Mouse (Mus musculus): ENCODE measurements around the gene Zfhx2.

Gene Zfhx2

DNA sequence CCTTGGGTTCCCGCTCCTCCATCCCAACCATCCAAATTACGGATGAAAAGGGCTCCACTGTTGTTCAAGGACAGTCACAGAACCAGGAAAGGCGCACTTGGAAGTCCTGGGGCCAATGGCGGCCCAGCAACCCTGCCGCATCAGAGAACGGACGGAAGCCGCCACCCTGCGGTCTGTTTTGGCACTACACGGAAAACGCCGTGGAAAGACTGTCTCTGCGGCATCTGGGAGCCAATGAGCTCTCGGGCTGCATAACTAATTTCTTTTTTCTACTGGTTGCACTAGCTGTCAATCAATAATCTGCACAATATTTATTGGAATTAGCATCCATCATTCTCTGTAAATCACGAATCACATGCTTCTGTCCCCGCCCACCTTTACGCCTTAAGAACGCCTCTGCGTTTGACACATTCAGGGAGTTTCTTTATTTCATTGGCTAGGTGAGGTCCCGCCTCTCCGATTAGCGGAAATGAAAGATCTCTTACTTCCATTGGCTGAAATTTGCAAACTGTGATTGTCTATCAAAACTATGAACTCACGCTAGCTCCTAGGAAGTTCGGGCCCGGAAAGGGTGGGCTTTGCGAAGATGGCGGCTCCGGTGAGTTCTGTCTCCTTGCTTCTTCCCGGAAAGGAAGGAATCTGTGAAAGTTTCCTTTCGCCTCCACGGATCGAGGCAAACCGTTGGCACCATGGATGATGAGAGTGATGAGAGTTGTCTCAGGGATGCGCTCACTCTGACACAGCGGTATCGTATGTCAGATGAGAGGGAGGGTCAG, 76.9 kb downstream of the Zfhx2 start, which contains the start of gene Ngdn:
Gene Ngdn, plus strand, starts transcription at position 464 of the 776 bp plus-strand sequence.
- ChIA-PET CTCF (interaction anchor here (0.6 to 2.3 kb wide), 74 partner anchors 9 to 1477 kb away, joined by 3 to 35 read pairs (median 4); partner anchors contain the start of genes Ap1g2 (in 2 of the 4), Zfhx2 (in 2 of the 4), A730061H03Rik (in 1 of the 4) and Bcl2l2 (in 1 of the 4)), POLR2A (interaction anchor here (0.6 to 16.7 kb wide), 115 partner anchors 9 to 756 kb away, joined by 3 to 156 read pairs (median 4); partner anchors contain the start of genes Ap1g2 (in 3 of the 4), Efs (in 3 of the 4), Thtpa (in 3 of the 4) and 1700123O20Rik (in 2 of the 4))

GRCm38 (mm10) chr14:55014591-55014990, 77.5 kb downstream of the Zfhx2 start:
- ChIA-PET CTCF (interaction anchor here (0.6 to 2.3 kb wide), 47 partner anchors 9 to 848 kb away, joined by 3 to 35 read pairs (median 4); partner anchors contain the start of genes Zfhx2 (in 2 of the 4), A730061H03Rik (in 1 of the 4), Dcaf11 (in 1 of the 4) and Dhrs4 (in 1 of the 4)), POLR2A (interaction anchor here (0.6 to 16.7 kb wide), 76 partner anchors 8 to 755 kb away, joined by 3 to 156 read pairs (median 4); partner anchors contain the start of genes Ap1g2 (in 3 of the 4), Efs (in 3 of the 4), Thtpa (in 3 of the 4) and Bcl2l2 (in 2 of the 4))

DNA sequence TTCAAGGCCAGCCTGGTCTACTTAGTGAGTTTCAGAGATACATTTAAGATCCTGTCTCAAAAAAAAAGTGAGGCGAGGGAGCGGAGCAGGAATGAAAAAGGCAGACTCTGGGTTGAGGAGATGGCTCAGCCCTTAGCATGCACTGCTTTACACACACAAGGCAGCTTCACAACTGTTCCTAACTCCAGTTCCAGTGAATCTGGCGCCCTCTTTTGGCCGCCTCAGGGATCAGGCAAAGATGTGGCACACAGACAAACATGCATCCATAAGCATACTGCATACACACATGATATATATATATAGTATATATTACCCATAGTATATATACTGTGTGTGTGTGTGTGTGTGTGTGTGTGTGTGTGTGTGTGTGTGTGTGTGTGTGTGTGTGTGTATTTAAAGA, 81.0 kb downstream of the Zfhx2 start:
- ChIA-PET POLR2A (interaction anchor here in 2 of 4 experiments (0.6 to 1.0 kb wide), 3 partner anchors 29 to 476 kb away, joined by 3 to 4 read pairs (median 3); no protein-coding TSS in a partner anchor), CTCF (interaction anchor here (0.6 to 1.8 kb wide), 42 partner anchors 9 to 297 kb away, joined by 3 to 15 read pairs (median 3); partner anchors contain the start of genes Ap1g2 (in 1 of the 4), Il25 (in 1 of the 4) and Myh7 (in 1 of the 4))
